Mouse (Mus musculus) forebrain, embryonic 12.5 days (tissue): ENCODE results near the gene Cyp26a1. TPM values are rescaled to one million over a fixed set of nuclear protein-coding genes. Genes with fewer than 3 reads are reported as not detected.
A peak's percentile ranks its signal among the peaks of the same experiment; 100 is the strongest.

Source experiments
- ATAC-seq: fragments of 200-750 bp; cut with Nextera tagmentation; 2 replicates; pipeline ENCODE4 v1.8.0; 2017; ENCODE audit warnings: moderate TSS enrichment; ENCODE audit not compliant: low FRiP score
- H3K27ac ChIP-seq: fragments of 300-500 bp; sonication (generic); 2 replicates; pipeline ENCODE4 v1.5.1; 2016; ENCODE audit warnings: mild to moderate bottlenecking
- H3K27me3 ChIP-seq: fragments of 300-500 bp; sonication (generic); 2 replicates; pipeline ENCODE4 v1.6.1; 2016; ENCODE audit warnings: mild to moderate bottlenecking
- H3K36me3 ChIP-seq: fragments of 300-500 bp; sonication (generic); replicated peaks from 2 replicates; pipeline ENCODE4 v1.6.1; 2016; ENCODE audit warnings: mild to moderate bottlenecking
- H3K4me1 ChIP-seq: fragments of 300-500 bp; sonication (generic); 2 replicates; pipeline ENCODE4 v1.6.1; 2016
- H3K4me2 ChIP-seq: fragments of 300-500 bp; sonication (generic); 2 replicates; pipeline ENCODE4 v1.6.1; 2016; ENCODE audit warnings: mild to moderate bottlenecking, moderate library complexity
- H3K4me3 ChIP-seq: fragments of 300-500 bp; sonication (generic); replicated peaks from 2 replicates; pipeline ENCODE4 v1.5.1; 2016; ENCODE audit warnings: mild to moderate bottlenecking
- H3K9ac ChIP-seq: fragments of 300-500 bp; sonication (generic); 2 replicates; pipeline ENCODE4 v1.6.1; 2016; ENCODE audit warnings: mild to moderate bottlenecking
- H3K9me3 ChIP-seq: fragments of 300-500 bp; sonication (generic); 2 replicates; pipeline ENCODE4 v1.6.1; 2016
- WGBS: fragments of 180-500 bp; shearing (Covaris S2); methylation state at CpG from one replicate; pipeline ENCODE4 v1.1.7; 2016; 5-methylcytosine and 5-hydroxymethylcytosine counted together
- polyA plus RNA-seq: library from polyadenylated mRNA; unstranded; fragments of >200 nt; fragmentation: Nextera tagmentation; extraction: Ambion mirVana; gene quantifications from 2 replicates; pipeline ENCODE4 v1.2.1, GENCODE M21; 2016

The Cyp26a1 gene
- polyA plus RNA-seq, 1 experiment from 2014 or later, result 0.65 TPM

- 17% methylated on average over 3 of the region's 3 CpGs for WGBS
- H3K9me3 ChIP-seq, result no peaks in the 10 kb centered on the region
- peaks cover 2% of the 10 kb centered on the region; the same call in 1 of the 2 replicates for H3K4me1 ChIP-seq
- H3K36me3 ChIP-seq, result no peaks in the 10 kb centered on the region
- H3K27me3 ChIP-seq, result peaks cover 62% of the 10 kb centered on the region
- ATAC-seq, result peak; percentile 44; the same call in 1 of the 2 replicates
- no peak overlapping the region for H3K4me2 ChIP-seq
- H3K4me3 ChIP-seq, result no peak overlapping the region
- H3K9ac ChIP-seq, result no peak overlapping the region
- no peak overlapping the region for H3K27ac ChIP-seq
Observed at GRCm38 (mm10) chr19:37703902-37704509, 6.4 kb downstream of the Cyp26a1 start.

- Histone ChIP-seq H3K4me2 (no peak overlapping the region), H3K27ac (no peak overlapping the region), H3K4me3 (no peak overlapping the region), H3K27me3 (peaks cover 45% of the 10 kb centered on the region), H3K9ac (no peak overlapping the region), H3K9me3 (no peaks in the 10 kb centered on the region), H3K4me1 (no peaks in the 10 kb centered on the region), H3K36me3 (no peaks in the 10 kb centered on the region)
- ATAC-seq, result no peak
- WGBS, result 93% methylated on average over 5 of the region's 5 CpGs
Observed at GRCm38 (mm10) chr19:37705722-37706121, 8.1 kb downstream of the Cyp26a1 start.

GRCm38 (mm10) chr19:37714681-37715080, 17.1 kb downstream of the Cyp26a1 start:
- no peak for ATAC-seq
- 78% methylated on average over 10 of the region's 10 CpGs for WGBS
- Histone ChIP-seq H3K9me3 (no peaks in the 10 kb centered on the region), H3K27ac (no peak overlapping the region), H3K4me3 (no peak overlapping the region), H3K27me3 (no peaks in the 10 kb centered on the region), H3K9ac (no peak overlapping the region), H3K4me1 (no peaks in the 10 kb centered on the region; the same call in 1 of the 2 replicates), H3K36me3 (no peaks in the 10 kb centered on the region), H3K4me2 (no peak overlapping the region)

GRCm38 (mm10) chr19:37715980-37716379, 18.4 kb downstream of the Cyp26a1 start:
- WGBS, result 89% methylated on average over 1 of the region's 1 CpGs
- Histone ChIP-seq H3K4me2 (no peak overlapping the region), H3K4me1 (no peaks in the 10 kb centered on the region; the same call in 1 of the 2 replicates), H3K9ac (no peak overlapping the region), H3K27me3 (no peaks in the 10 kb centered on the region), H3K36me3 (no peaks in the 10 kb centered on the region), H3K9me3 (no peaks in the 10 kb centered on the region), H3K27ac (no peak overlapping the region), H3K4me3 (no peak overlapping the region)
- no peak for ATAC-seq

- no peak for ATAC-seq
- no peaks in the 10 kb centered on the region for H3K9me3 ChIP-seq
- H3K27me3 ChIP-seq, result no peaks in the 10 kb centered on the region
- WGBS, result 82% methylated on average over 12 of the region's 12 CpGs
- no peaks in the 10 kb centered on the region for H3K36me3 ChIP-seq
- H3K4me2 ChIP-seq, result no peak overlapping the region
- no peak overlapping the region for H3K27ac ChIP-seq
- no peaks in the 10 kb centered on the region; the same call in 1 of the 2 replicates for H3K4me1 ChIP-seq
- no peak overlapping the region for H3K4me3 ChIP-seq
- no peak overlapping the region for H3K9ac ChIP-seq
Observed at GRCm38 (mm10) chr19:37716524-37717175, 19.1 kb downstream of the Cyp26a1 start.

GRCm38 (mm10) chr19:37719166-37719565, 21.6 kb downstream of the Cyp26a1 start:
- ATAC-seq, result no peak
- WGBS, result 35% methylated on average over 1 of the region's 1 CpGs
- H3K27me3 ChIP-seq, result no peaks in the 10 kb centered on the region
- no peaks in the 10 kb centered on the region for H3K36me3 ChIP-seq
- H3K4me1 ChIP-seq, result no peaks in the 10 kb centered on the region; the same call in 1 of the 2 replicates
- no peak overlapping the region for H3K9ac ChIP-seq
- H3K9me3 ChIP-seq, result no peaks in the 10 kb centered on the region
- H3K4me2 ChIP-seq, result no peak overlapping the region
- no peak overlapping the region for H3K4me3 ChIP-seq
- no peak overlapping the region for H3K27ac ChIP-seq

- WGBS, result 97% methylated on average over 5 of the region's 5 CpGs
- ATAC-seq, result no peak
- H3K4me1 ChIP-seq, result no peaks in the 10 kb centered on the region
Observed at GRCm38 (mm10) chr19:37724591-37724990, 27.0 kb downstream of the Cyp26a1 start.

GRCm38 (mm10) chr19:37726585-37726984, 29.0 kb downstream of the Cyp26a1 start:
- no peaks in the 10 kb centered on the region for H3K27me3 ChIP-seq
- ATAC-seq, result no peak
- H3K4me2 ChIP-seq, result no peak overlapping the region
- 92% methylated on average over 7 of the region's 7 CpGs for WGBS
- H3K36me3 ChIP-seq, result no peaks in the 10 kb centered on the region
- H3K9me3 ChIP-seq, result no peaks in the 10 kb centered on the region
- H3K4me3 ChIP-seq, result no peak overlapping the region
- no peak overlapping the region for H3K27ac ChIP-seq
- no peaks in the 10 kb centered on the region for H3K4me1 ChIP-seq
- no peak overlapping the region for H3K9ac ChIP-seq

More at GRCm38 (mm10) chr19:37724591-37724990, 27.0 kb downstream of the Cyp26a1 start:
- no peak overlapping the region for H3K4me3 ChIP-seq
- H3K4me2 ChIP-seq, result no peak overlapping the region
- no peaks in the 10 kb centered on the region for H3K9me3 ChIP-seq
- H3K27me3 ChIP-seq, result no peaks in the 10 kb centered on the region
- no peak overlapping the region for H3K27ac ChIP-seq
- no peaks in the 10 kb centered on the region for H3K36me3 ChIP-seq
- no peak overlapping the region for H3K9ac ChIP-seq

- Histone ChIP-seq H3K27me3 (no peaks in the 10 kb centered on the region), H3K36me3 (no peaks in the 10 kb centered on the region), H3K4me2 (no peak overlapping the region), H3K27ac (no peak overlapping the region), H3K4me1 (no peaks in the 10 kb centered on the region), H3K9me3 (no peaks in the 10 kb centered on the region), H3K4me3 (no peak overlapping the region), H3K9ac (no peak overlapping the region)
- ATAC-seq, result no peak
- 94% methylated on average over 2 of the region's 2 CpGs for WGBS
Observed at GRCm38 (mm10) chr19:37727366-37727765, 29.8 kb downstream of the Cyp26a1 start.

GRCm38 (mm10) chr19:37735426-37735825, 37.8 kb downstream of the Cyp26a1 start:
- WGBS, result 89% methylated on average over 8 of the region's 8 CpGs
- Histone ChIP-seq H3K9ac (no peak overlapping the region), H3K4me2 (no peak overlapping the region), H3K27me3 (no peaks in the 10 kb centered on the region), H3K4me1 (no peaks in the 10 kb centered on the region), H3K4me3 (no peak overlapping the region), H3K27ac (no peak overlapping the region), H3K9me3 (no peaks in the 10 kb centered on the region), H3K36me3 (no peaks in the 10 kb centered on the region)
- no peak for ATAC-seq

- H3K4me3 ChIP-seq, result no peak overlapping the region
- H3K27ac ChIP-seq, result no peak overlapping the region
- H3K9ac ChIP-seq, result no peak overlapping the region
- no peaks in the 10 kb centered on the region for H3K4me1 ChIP-seq
- H3K4me2 ChIP-seq, result no peak overlapping the region
- no peak for ATAC-seq
- no peaks in the 10 kb centered on the region for H3K27me3 ChIP-seq
- no peaks in the 10 kb centered on the region for H3K36me3 ChIP-seq
- WGBS, result 88% methylated on average over 3 of the region's 3 CpGs
- H3K9me3 ChIP-seq, result no peaks in the 10 kb centered on the region
Observed at GRCm38 (mm10) chr19:37738575-37738974, 41.0 kb downstream of the Cyp26a1 start.

- Histone ChIP-seq H3K9me3 (no peaks in the 10 kb centered on the region), H3K4me1 (no peaks in the 10 kb centered on the region), H3K27ac (no peak overlapping the region), H3K4me2 (no peak overlapping the region), H3K9ac (no peak overlapping the region), H3K36me3 (no peaks in the 10 kb centered on the region), H3K4me3 (no peak overlapping the region), H3K27me3 (no peaks in the 10 kb centered on the region)
- ATAC-seq, result no peak
- 74% methylated on average over 7 of the region's 7 CpGs for WGBS
Observed at GRCm38 (mm10) chr19:37740043-37740442, 42.4 kb downstream of the Cyp26a1 start.
